Mouse (Mus musculus) olfactory bulb, adult 2 months (tissue): ENCODE results near the gene Galnt17.

Experiments used
- CTCF ChIP-seq: fragments of 200-500 bp; IDR thresholded peaks from 2 replicates; pipeline ENCODE4 v1.5.1; 2012; ENCODE audit warnings: low read depth, mild to moderate bottlenecking, low read length, moderate library complexity; ENCODE audit not compliant: insufficient read depth
- POLR2A ChIP-seq: fragments of 200-500 bp; IDR thresholded peaks from 2 replicates; pipeline ENCODE4 v1.6.1; 2012; ENCODE audit warnings: mild to moderate bottlenecking, low read depth, low read length, moderate library complexity; ENCODE audit not compliant: insufficient read depth

- TF ChIP-seq CTCF (no peak), POLR2A (no peak)
Observed at GRCm38 (mm10) chr5:131083072-131083657, 225.1 kb downstream of the Galnt17 start.
